Mouse (Mus musculus): Measurements from ENCODE around the gene Map1s.

The Map1s gene

GRCm38 (mm10) chr8:70884683-70885082 is 21.0 kb upstream of the Map1s start:
- Histone ChIP-seq H3K36me3 (ENCODE audit: insufficient read depth, low read length) (no peaks in the 10 kb centered on the region), H3K4me1 (replicated peaks; ENCODE audit: low read depth, low read length) (peaks cover 83% of the 10 kb centered on the region), H3K4me3 (replicated peaks; ENCODE audit: low read length) (peak overlapping the region; percentile 35), H3K27me3 (ENCODE audit: insufficient read depth, low read length) (peaks cover 14% of the 10 kb centered on the region; the same call in 1 of the 2 replicates), H3K9me3 (ENCODE audit: low read length) (no peaks in the 10 kb centered on the region)
- TF ChIP-seq POU5F1 (IDR thresholded peaks at IDR 0.05; ENCODE audit: borderline replicate concordance, low read length) (no peak), NANOG (IDR thresholded peaks at IDR 0.05; ENCODE audit: borderline replicate concordance, low read length) (no peak), CTCF (conservative IDR thresholded peaks at IDR 0.05; ENCODE audit: low read length) (no peak)

GRCm38 (mm10) chr8:70885612-70886011 is 20.1 kb upstream of the Map1s start:
- Histone ChIP-seq H3K9me3 (ENCODE audit: low read length) (no peaks in the 10 kb centered on the region), H3K4me1 (replicated peaks; ENCODE audit: low read depth, low read length) (peaks cover 75% of the 10 kb centered on the region), H3K36me3 (ENCODE audit: insufficient read depth, low read length) (no peaks in the 10 kb centered on the region), H3K4me3 (replicated peaks; ENCODE audit: low read length) (peak overlapping the region; percentile 24; the same call in 1 of the 2 replicates), H3K27me3 (ENCODE audit: insufficient read depth, low read length) (peaks cover 22% of the 10 kb centered on the region)
- TF ChIP-seq POU5F1 (IDR thresholded peaks at IDR 0.05; ENCODE audit: borderline replicate concordance, low read length): no peak
- TF ChIP-seq NANOG (IDR thresholded peaks at IDR 0.05; ENCODE audit: borderline replicate concordance, low read length): no peak
- no peak for TF ChIP-seq CTCF (conservative IDR thresholded peaks at IDR 0.05; ENCODE audit: low read length)

- H3K27me3 ChIP-seq (ENCODE audit: insufficient read depth, low read length): peaks cover 42% of the 10 kb centered on the region
- no peaks in the 10 kb centered on the region for H3K9me3 ChIP-seq (ENCODE audit: low read length)
- peaks cover 86% of the 10 kb centered on the region for H3K4me1 ChIP-seq (replicated peaks; ENCODE audit: low read depth, low read length)
- peak overlapping the region; percentile 62 for H3K4me3 ChIP-seq (replicated peaks; ENCODE audit: low read length)
- no peak for TF ChIP-seq CTCF (conservative IDR thresholded peaks at IDR 0.05; ENCODE audit: low read length)
- TF ChIP-seq NANOG (IDR thresholded peaks at IDR 0.05; ENCODE audit: borderline replicate concordance, low read length): no peak
- no peak for TF ChIP-seq POU5F1 (IDR thresholded peaks at IDR 0.05; ENCODE audit: borderline replicate concordance, low read length)
- no peaks in the 10 kb centered on the region for H3K36me3 ChIP-seq (ENCODE audit: insufficient read depth, low read length)
Measured at GRCm38 (mm10) chr8:70887669-70888068, 18.1 kb upstream of the Map1s start.

GRCm38 (mm10) chr8:70890656-70891055 is 15.1 kb upstream of the Map1s start:
- peaks cover 20% of the 10 kb centered on the region for H3K36me3 ChIP-seq (ENCODE audit: insufficient read depth, low read length)
- no peaks in the 10 kb centered on the region for H3K9me3 ChIP-seq (ENCODE audit: low read length)
- H3K27me3 ChIP-seq (ENCODE audit: insufficient read depth, low read length): peaks cover 50% of the 10 kb centered on the region
- TF ChIP-seq NANOG (IDR thresholded peaks at IDR 0.05; ENCODE audit: borderline replicate concordance, low read length) (no peak), POU5F1 (IDR thresholded peaks at IDR 0.05; ENCODE audit: borderline replicate concordance, low read length) (no peak), CTCF (conservative IDR thresholded peaks at IDR 0.05; ENCODE audit: low read length) (no peak)
- H3K4me3 ChIP-seq (replicated peaks; ENCODE audit: low read length): 0 out of 2 replicates have a peak overlapping the region, but pooled peaks have one; percentile 76
- peaks cover 85% of the 10 kb centered on the region for H3K4me1 ChIP-seq (replicated peaks; ENCODE audit: low read depth, low read length)

GRCm38 (mm10) chr8:70891356-70891755 is 14.4 kb upstream of the Map1s start:
- Histone ChIP-seq H3K4me3 (replicated peaks; ENCODE audit: low read length) (peak overlapping the region; percentile 76), H3K4me1 (replicated peaks; ENCODE audit: low read depth, low read length) (peaks cover 80% of the 10 kb centered on the region), H3K36me3 (ENCODE audit: insufficient read depth, low read length) (peaks cover 27% of the 10 kb centered on the region), H3K27me3 (ENCODE audit: insufficient read depth, low read length) (peaks cover 49% of the 10 kb centered on the region), H3K9me3 (ENCODE audit: low read length) (no peaks in the 10 kb centered on the region)
- no peak for TF ChIP-seq POU5F1 (IDR thresholded peaks at IDR 0.05; ENCODE audit: borderline replicate concordance, low read length)
- no peak for TF ChIP-seq CTCF (conservative IDR thresholded peaks at IDR 0.05; ENCODE audit: low read length)
- no peak for TF ChIP-seq NANOG (IDR thresholded peaks at IDR 0.05; ENCODE audit: borderline replicate concordance, low read length)

- Histone ChIP-seq H3K27me3 (ENCODE audit: insufficient read depth, low read length) (peaks cover 46% of the 10 kb centered on the region), H3K9me3 (ENCODE audit: low read length) (no peaks in the 10 kb centered on the region), H3K4me1 (replicated peaks; ENCODE audit: low read depth, low read length) (peaks cover 71% of the 10 kb centered on the region), H3K4me3 (replicated peaks; ENCODE audit: low read length) (peak within 1 kb of the TSS; percentile 76), H3K36me3 (ENCODE audit: insufficient read depth, low read length) (peaks cover 32% of the 10 kb centered on the region)
- TF ChIP-seq POU5F1 (IDR thresholded peaks at IDR 0.05; ENCODE audit: borderline replicate concordance, low read length): no peak
Measured at GRCm38 (mm10) chr8:70892022-70892895, 13.5 kb upstream of the Map1s start, which contains the start of gene Slc5a5. Gene Slc5a5, minus strand, starts transcription at chr8:70892757.

- peaks cover 63% of the 10 kb centered on the region for H3K4me1 ChIP-seq (replicated peaks; ENCODE audit: low read depth, low read length)
- H3K9me3 ChIP-seq (ENCODE audit: low read length): no peaks in the 10 kb centered on the region
- TF ChIP-seq CTCF (conservative IDR thresholded peaks at IDR 0.05; ENCODE audit: low read length): no peak
- TF ChIP-seq POU5F1 (IDR thresholded peaks at IDR 0.05; ENCODE audit: borderline replicate concordance, low read length): no peak
- no peak for TF ChIP-seq NANOG (IDR thresholded peaks at IDR 0.05; ENCODE audit: borderline replicate concordance, low read length)
- peak overlapping the region; percentile 76 for H3K4me3 ChIP-seq (replicated peaks; ENCODE audit: low read length)
- peaks cover 46% of the 10 kb centered on the region for H3K27me3 ChIP-seq (ENCODE audit: insufficient read depth, low read length)
- H3K36me3 ChIP-seq (ENCODE audit: insufficient read depth, low read length): peaks cover 32% of the 10 kb centered on the region
Measured at GRCm38 (mm10) chr8:70892896-70893655, 12.7 kb upstream of the Map1s start.

GRCm38 (mm10) chr8:70893656-70894384 is 11.9 kb upstream of the Map1s start:
- H3K9me3 ChIP-seq (ENCODE audit: low read length): no peaks in the 10 kb centered on the region
- no peak for TF ChIP-seq POU5F1 (IDR thresholded peaks at IDR 0.05; ENCODE audit: borderline replicate concordance, low read length)
- TF ChIP-seq CTCF (conservative IDR thresholded peaks at IDR 0.05; ENCODE audit: low read length): peak; percentile 69
- TF ChIP-seq NANOG (IDR thresholded peaks at IDR 0.05; ENCODE audit: borderline replicate concordance, low read length): no peak
- peaks cover 63% of the 10 kb centered on the region for H3K4me1 ChIP-seq (replicated peaks; ENCODE audit: low read depth, low read length)
- H3K4me3 ChIP-seq (replicated peaks; ENCODE audit: low read length): no peak overlapping the region
- peaks cover 39% of the 10 kb centered on the region for H3K27me3 ChIP-seq (ENCODE audit: insufficient read depth, low read length)
- H3K36me3 ChIP-seq (ENCODE audit: insufficient read depth, low read length): peaks cover 32% of the 10 kb centered on the region
